Comparison of ENCODE assay signal across 20 mouse cellular contexts in the genomic region with DNA sequence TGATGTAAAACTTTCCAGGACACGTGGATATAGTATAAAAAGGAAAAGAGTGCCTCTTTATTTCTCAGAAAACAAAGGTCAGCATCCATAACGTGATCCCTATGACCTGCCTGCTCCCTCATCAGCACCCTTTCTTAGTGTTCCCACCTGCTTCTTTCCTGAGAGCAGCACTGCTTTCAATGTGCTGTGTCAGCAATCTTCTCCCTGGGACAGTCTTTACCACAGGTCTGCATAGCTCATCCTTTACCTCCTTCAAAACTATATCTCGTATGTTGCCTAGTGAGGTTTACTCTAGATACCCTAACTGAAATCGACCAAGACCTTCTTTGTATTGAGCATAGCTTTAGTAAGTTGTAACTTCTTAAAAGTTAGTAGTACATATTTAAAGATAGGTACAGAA. TPM values are rescaled to one million over a fixed set of nuclear protein-coding genes. Genes with fewer than 3 reads are reported as not detected.
"Had no signal": no experiment of that assay in that cellular context is flagged by ENCODE, and none has a peak within 500 bp of the region (broad histone marks: within the 10 kb centered on the region; RNA-seq: fewer than 3 reads in every experiment).

No protein-coding gene starts in this region.

- H3K4me3 ChIP-seq: neural tube, embryonic 13.5 days; neural tube, embryonic 15.5 days; stomach, embryonic 15.5 days had no signal

- H3K9me3 ChIP-seq: neural tube, embryonic 13.5 days; neural tube, embryonic 15.5 days; stomach, embryonic 15.5 days had no signal

- H3K27me3 ChIP-seq: neural tube, embryonic 13.5 days; neural tube, embryonic 15.5 days; stomach, embryonic 15.5 days had no signal

- H3K4me1 ChIP-seq: neural tube, embryonic 13.5 days; neural tube, embryonic 15.5 days; stomach, embryonic 15.5 days had no signal

- H3K27ac ChIP-seq: neural tube, embryonic 13.5 days; neural tube, embryonic 15.5 days; stomach, embryonic 15.5 days; stomach, postnatal 0 days had no signal

- DNase-seq: retina, postnatal 1 day; right cerebral cortex, adult 18-20 months; right cerebral cortex, postnatal 14 days; right cerebral cortex, postnatal 25 days; right cerebral cortex, postnatal 4 days; spleen, adult 18-20 months; thymus, adult 18-20 months; thymus, adult 2 months; thymus, postnatal 14 days; thymus, postnatal 25 days; thymus, postnatal 36 days; thymus, postnatal 4 days had no signal

- H3K36me3 ChIP-seq: neural tube, embryonic 13.5 days; neural tube, embryonic 15.5 days; stomach, embryonic 15.5 days had no signal

- H3K9ac ChIP-seq: neural tube, embryonic 13.5 days; neural tube, embryonic 15.5 days; stomach, embryonic 15.5 days had no signal

- H3K4me2 ChIP-seq: neural tube, embryonic 13.5 days; neural tube, embryonic 15.5 days; stomach, embryonic 15.5 days had no signal

RNA-seq across cellular contexts. Expression of a gene that starts 43.4 kb away (rescaled TPM):
- total RNA-seq: neutrophil, adult 5-6 weeks had no signal
- polyA plus RNA-seq: spleen, adult 2 months; testis, adult 2 months; thymus, adult 2 months; thymus, postnatal 0 days had no signal
